Mouse (Mus musculus): ENCODE measurements around the gene Glis2.

GRCm38 (mm10) chr16:4608532-4609059, 14.1 kb downstream of the Glis2 start:
- TF ChIP-seq CTCF (IDR thresholded peaks at IDR 0.05; ENCODE audit: borderline replicate concordance, insufficient read depth, low read depth, low read length) (no peak), POLR2A (IDR thresholded peaks at IDR 0.05; ENCODE audit: borderline replicate concordance, insufficient read depth, low read length) (no peak)
